Mouse (Mus musculus) C2C12 (cell line): ENCODE results near the gene Slc40a1.

ENCODE experiments used
- CEBPB ChIP-seq: IDR thresholded peaks from one replicate; pipeline ENCODE4 v1.6.1; 2011; ENCODE audit warnings: low read depth, mild to moderate bottlenecking, control low read depth, moderate library complexity
- CTCF ChIP-seq: IDR thresholded peaks from one replicate; pipeline ENCODE4 v1.5.1; 2011; ENCODE audit not compliant: control insufficient read depth, insufficient read depth, insufficient read length
- FOSL1 ChIP-seq: IDR thresholded peaks from one replicate; pipeline ENCODE4 v1.8.0; 2011; ENCODE audit warnings: mild to moderate bottlenecking, low read length; ENCODE audit not compliant: poor library complexity, insufficient read depth, severe bottlenecking
- MYOG ChIP-seq: IDR thresholded peaks from one replicate; pipeline ENCODE4 v1.6.1; 2011; ENCODE audit not compliant: control insufficient read depth, insufficient read length; ENCODE audit errors: extremely low read depth
- USF1 ChIP-seq: IDR thresholded peaks from one replicate; pipeline ENCODE4 v1.6.1; 2011; ENCODE audit warnings: low read depth, mild to moderate bottlenecking, control low read depth, moderate library complexity

DNA sequence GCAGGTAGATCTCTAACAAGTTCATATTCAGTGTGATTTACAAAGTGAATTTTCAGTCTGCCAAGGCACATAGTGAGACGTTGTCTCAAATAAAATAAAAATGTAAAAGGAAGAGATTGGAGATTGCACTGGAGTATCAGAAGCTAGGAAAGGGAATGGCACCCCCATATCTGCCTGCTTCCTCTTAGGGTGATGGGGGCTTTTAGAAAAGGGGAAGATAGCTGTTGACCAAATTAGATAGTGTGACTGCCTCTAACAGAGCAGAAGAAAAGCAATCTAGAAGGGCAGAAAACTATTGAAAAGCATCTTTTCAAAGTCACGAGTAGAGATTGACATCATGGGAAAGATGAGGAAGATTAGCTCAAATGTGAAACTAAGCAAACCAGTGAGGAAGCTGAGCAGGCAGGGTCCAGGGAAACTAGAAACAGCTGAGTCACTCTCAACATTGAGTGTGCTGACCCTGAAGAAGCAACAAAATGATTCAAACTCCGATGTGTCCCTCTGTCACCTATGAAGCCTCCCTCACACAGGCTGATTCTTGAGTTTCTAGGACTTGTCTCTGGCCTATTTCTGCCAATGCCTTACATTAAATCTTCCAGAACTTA lies 45.0 kb downstream of the Slc40a1 start:
- TF ChIP-seq CEBPB = no peak
- TF ChIP-seq CTCF = no peak
- no peak for TF ChIP-seq FOSL1
- no peak for TF ChIP-seq USF1
- no peak for TF ChIP-seq MYOG
